Mouse (Mus musculus): Measurements from ENCODE around the gene C1qa. TPM values are rescaled to one million over a fixed set of nuclear protein-coding genes. Genes with fewer than 3 reads are reported as not detected.

The C1qa gene
- 10 to 100 TPM; 50.6 to 53.6 TPM for total RNA-seq (2021)
- long read RNA-seq, experiment 1, transcript C1qa-201 (3 exons, 1,040 nt): major isoform, 70 of 82 reads
- long read RNA-seq, experiment 1, partial matches to known transcripts: 10 of 82 reads
- long read RNA-seq, experiment 1, other reads (novel, unspliced or antisense): 2 of 82 reads
- long read RNA-seq, experiment 2, transcript C1qa-201 (3 exons, 1,040 nt): major isoform, 70 of 80 reads
- long read RNA-seq, experiment 2, partial matches to known transcripts: 10 of 80 reads
- long read RNA-seq, experiment 2, other reads (novel, unspliced or antisense): 0 of 80 reads

DNA sequence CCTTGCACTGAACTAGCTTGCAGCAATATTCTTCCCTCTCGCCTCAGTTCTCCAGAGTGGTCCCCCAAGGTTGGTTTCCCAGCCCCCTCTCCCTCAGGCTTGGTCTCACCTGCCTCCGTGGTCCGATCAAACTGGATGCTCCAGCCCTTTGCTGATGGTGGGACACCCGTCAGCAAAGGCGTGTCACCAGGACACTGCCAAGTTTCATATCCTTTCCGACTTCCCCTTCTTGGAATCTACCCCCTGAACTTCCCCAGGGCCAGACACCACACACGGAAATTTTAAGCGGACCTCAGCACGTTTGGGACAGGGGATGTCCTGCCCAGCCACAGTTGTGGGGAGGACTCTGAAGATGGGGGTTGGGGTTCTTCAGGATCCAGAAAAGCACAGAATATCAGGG lies at the start of gene C1qa:
Gene C1qa, minus strand, starts transcription at position 167 of the 400 bp plus-strand sequence.
- DNase-seq (ENCODE audit: low spot score in 2 of 2): no peak

DNA sequence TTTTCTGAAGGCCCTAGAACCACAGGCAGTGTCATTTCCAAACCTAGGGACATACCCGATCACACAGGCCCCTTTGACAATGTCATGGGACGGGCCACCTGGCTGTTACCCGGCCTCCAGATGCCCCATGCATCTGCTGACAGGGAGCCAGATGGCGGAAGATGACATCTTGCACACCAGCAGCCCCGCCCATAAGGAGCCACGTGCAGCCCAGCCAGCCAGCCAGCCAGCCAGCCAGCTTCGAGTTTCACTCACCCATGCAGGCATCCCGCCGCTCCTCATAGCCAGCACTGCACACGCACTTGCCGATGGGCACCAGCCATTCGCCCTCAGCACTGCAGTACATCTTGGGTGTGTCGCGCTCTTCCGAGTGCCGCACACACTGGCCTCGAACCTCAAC lies 46.8 kb upstream of the C1qa start:
- no peak for DNase-seq (ENCODE audit: low spot score in 2 of 2)

DNA sequence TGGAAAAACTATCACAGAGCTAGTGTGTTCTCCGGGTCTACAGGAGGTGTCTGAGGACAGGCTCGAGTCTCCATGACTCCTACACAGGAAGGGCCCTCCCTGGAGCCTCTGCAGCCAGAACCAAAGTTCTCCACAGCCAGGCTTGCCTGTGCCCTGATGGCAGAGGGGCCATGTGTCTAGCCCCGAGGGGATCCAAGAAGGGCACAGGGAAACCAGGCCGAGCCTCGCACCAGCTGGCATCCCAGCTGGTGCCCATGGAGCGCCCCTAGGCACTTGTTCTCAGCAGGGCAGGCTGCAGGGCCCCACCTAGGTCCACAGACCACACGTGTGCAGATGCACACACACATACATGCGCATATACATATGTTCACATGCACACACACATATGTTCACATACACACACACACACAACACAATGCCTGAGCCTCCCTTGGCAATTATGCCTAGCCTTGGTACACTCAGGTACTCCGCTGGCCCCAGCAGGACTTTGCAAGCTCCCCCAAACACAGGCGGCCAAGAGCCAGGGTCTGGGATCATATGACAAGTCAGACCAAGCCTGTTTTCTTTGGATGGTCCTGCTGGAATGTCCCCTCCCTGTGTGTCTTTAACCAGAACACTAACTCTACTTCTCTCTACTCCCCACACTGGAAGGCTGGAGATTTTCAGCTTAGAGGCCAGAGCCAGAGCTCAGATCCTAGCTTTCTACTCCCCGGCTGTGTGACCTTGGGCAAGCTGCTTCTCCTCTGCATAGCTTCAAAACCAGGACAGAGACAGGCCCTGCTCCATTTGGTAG lies 46.2 kb upstream of the C1qa start:
- no peak for DNase-seq (ENCODE audit: low spot score in 2 of 2)

DNA sequence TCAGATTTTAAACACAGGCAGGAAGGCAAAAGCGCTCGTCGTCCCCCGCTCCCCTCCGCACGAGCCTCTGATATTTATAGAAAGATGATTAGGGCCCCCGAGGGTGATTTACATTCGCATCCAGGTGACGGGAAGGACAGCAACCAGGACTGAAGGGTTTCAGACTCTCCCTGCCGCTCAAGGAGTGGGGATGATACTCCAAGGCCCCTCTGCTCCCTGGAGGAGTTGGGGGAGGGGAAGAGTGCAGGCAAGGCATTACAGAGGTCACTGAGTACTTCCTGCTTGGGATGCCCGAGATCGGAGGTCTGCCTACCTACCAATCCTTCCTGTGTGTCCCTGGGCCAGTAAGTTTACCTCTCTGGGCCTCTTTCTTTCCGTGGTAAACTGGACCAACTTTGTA lies 44.6 kb upstream of the C1qa start:
- no peak for DNase-seq (ENCODE audit: low spot score in 2 of 2)

DNA sequence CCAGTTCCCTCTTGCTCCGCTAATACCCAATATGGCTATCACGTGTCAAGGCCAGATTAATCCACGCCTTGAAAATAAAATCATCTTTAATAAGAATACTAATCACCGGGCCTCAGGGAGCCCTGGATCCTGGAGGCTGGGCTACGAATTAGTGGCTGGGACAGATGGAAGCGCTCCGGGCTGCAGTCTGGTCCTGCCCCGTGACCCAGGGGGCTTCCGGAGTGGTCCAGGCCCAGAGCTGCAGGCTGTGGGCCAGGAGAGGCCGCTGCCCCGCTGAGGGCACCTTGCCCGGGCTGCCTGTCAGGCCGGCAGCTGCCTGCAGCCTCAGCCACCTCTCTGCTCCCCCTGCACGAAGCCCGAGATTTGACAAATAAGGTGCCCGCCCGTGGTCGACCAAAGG lies 44.2 kb upstream of the C1qa start:
- DNase-seq (ENCODE audit: low spot score in 2 of 2): no peak

DNA sequence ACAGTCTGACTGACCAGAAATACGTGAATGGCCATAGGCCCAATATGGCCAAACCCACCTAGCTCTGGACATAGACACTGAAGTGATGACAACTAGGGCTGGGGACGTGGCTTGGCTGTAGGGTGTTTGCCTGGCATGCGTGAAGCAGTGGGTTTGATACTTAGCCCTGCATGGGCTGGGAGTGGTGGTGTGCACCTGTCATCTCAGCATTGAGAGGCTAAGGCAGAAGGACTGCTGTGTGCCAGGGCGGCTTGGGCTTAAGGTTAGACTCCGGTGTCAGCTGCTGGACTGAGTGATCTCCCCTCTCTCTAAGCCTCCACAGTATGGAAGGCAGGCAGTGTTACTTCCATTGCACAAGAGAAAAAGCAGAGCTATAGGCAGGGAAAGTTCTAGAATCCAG lies 39.3 kb upstream of the C1qa start:
- DNase-seq (ENCODE audit: low spot score in 2 of 2): no peak

DNA sequence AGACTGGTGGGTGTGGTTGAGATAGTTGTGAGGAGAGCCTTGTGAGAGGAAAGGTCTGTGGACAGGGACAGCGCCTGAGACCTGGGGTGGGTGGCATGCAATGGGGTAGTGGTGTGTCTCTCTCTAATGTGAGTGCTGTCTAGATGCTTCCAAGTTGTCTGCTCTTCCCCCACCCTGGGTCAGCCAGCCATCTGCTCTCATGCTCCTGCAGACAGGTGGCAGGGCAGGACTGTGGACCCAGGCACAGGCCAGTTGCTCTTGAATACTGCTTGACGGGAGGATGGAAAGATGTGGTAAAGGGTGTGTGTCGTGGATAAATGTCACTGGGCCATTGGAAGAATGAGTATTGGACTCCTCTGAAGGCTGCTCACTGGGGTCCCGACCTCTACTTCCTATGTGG lies 38.7 kb upstream of the C1qa start:
- no peak for DNase-seq (ENCODE audit: low spot score in 2 of 2)

DNA sequence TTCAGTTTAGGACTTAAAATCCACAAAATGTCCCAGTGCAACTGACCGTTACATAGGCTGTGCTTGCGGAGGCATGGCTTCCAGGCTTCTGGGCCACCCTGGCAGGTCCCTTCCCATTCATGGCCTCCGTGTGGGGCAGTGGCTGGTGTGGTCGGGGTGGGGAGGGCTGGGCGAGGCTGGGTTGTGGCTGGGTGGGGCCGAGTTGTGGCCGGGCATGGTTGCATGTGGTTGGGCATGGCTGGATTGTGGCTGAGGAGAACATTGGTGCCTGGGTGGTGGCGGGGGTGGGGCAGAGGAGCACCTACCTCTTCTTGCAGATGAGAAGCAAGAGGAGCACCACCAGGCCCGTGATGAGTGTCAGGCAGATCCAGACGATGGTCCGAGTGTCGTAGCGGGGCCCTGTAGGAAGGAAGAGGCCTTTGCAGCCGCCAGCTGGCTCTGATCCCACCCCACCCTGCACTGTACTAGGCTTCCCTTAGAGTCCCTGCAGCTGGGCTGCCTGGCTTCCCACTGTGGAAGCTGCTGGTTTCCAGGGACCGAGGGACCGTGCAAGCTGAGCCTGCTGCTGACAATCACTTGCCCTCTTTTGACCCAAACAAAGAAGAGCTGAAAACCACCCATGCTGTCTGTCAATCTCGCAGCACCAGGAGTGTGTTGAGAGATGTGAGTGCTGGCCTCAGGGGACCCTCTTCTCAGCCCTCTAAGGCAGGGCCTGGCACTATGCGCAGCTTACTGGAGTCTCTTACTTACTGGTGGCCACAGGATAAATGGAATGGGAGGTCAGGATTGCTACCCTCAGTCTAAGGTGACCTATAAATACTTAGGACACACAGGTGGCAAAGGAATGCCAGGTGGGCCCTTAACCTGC lies 36.4 kb upstream of the C1qa start:
- DNase-seq (ENCODE audit: low spot score in 2 of 2): no peak

DNA sequence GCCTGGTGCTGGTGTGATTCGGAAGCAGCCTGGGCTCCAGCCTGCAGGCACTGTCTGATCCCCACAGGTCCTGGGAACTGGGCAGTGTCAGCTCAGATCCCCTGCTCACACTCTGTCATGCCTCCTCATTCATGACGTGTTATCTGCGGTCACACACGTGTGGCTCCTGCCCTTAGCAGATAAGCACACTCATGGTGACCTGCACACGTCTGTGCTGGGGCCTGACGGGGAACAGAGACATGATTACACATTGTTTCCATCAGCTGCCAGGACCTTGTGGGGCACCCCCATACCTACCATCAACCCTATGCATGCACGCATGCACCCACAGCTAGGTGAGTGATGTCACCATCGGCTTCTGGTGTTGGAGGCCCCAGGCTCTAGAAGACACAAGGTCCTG lies 31.9 kb upstream of the C1qa start:
- DNase-seq (ENCODE audit: low spot score in 2 of 2): no peak

DNA sequence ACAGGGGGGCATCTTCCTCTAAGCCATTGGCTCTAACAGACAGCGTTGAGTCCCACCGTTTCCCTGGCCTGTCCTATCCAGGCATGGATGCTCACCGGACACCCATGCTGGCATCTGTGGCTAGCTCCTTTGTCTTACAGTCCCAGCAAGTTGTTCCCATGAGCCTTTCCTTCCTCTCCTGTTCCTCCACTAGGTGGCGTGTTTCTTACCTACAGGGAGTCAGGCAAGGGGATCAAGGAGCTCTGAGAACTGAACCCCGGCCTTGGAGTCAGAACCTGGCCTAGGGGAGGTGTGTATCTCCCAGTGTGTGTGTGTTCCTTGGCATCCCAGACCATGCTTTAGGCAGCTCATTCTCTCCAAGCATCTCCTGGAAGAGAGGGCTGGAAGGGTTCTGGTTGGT lies 30.3 kb upstream of the C1qa start:
- DNase-seq (ENCODE audit: low spot score in 2 of 2): peak in 1 of 2 experiments; percentile 48

DNA sequence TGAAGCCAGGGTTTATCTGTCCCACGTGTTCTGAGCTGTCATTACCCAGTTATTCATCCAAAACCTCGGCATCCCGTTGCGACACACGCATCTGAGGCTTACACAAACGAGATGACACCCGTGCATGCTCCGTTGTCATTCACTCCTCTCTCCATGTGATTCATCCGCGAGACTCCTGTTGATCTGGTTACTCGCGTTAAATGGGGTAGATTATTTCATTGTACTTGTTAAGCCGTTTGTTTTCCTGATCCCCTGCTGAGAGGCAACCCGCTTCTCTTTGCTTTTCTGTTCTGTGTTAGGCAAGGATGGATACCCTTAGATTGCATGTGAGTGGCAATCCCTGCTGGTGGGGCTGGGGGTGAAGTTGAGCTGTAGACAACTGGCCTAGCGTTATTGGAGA lies 27.2 kb upstream of the C1qa start:
- no peak for DNase-seq (ENCODE audit: low spot score in 2 of 2)

DNA sequence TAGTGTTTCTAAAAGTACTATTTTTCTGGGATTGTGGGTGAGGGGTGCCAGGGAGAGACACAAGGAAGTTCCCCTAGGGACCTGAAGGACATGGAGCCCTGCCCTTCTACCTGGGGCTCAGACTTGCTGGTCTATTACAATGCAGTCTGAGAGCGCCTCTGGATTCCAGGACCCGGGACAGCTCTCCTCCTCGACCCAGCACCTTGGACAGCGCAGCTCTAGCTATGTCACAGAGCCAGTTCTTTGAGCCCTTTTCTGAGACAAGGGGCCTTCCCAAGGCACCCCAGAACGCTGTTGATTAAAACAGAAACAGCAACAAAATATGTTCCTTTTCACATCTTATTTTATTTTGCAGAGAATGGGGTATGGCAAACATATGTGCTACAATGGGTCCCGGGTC lies 25.9 kb upstream of the C1qa start:
- DNase-seq (ENCODE audit: low spot score in 2 of 2): no peak

DNA sequence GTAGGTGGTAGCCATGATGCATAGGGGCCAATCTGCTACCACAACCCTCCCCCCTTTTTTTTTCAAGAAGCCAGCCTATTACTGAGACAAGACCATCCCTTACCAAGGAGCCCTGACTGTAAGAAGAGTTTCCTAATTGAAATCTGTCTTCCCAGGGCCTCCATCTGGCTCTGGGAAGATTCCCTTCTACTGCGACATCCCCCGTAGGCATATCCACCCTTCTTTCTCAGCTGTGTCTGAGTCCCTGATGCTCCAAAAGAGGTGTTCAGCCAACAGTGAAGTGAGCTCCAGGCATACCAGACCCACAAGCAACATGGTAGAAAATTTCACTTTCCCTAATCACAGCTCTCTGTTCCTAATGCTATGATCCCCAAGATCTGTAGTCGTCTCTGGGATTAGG lies 20.9 kb upstream of the C1qa start:
- no peak for DNase-seq (ENCODE audit: low spot score in 2 of 2)

DNA sequence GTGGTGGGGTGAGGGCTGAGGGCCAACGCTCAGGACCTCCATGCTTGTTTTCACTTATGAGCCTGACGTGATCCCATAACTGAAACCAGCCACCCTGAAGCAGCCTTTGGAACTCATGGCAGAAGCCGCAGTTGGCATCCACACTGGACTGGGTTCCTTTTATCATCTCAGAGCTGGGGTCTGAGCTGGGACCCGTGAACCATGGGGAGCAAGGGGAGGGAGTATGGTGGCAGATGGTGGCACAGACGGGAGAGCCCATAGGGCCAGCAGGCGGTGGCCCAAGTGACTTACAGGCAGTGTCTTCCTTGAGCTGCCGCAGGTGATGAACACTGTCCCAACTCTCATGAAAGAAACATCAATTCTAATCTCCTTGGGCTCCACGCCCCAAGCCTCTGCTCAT lies 20.2 kb upstream of the C1qa start:
- DNase-seq (ENCODE audit: low spot score in 2 of 2): no peak

DNA sequence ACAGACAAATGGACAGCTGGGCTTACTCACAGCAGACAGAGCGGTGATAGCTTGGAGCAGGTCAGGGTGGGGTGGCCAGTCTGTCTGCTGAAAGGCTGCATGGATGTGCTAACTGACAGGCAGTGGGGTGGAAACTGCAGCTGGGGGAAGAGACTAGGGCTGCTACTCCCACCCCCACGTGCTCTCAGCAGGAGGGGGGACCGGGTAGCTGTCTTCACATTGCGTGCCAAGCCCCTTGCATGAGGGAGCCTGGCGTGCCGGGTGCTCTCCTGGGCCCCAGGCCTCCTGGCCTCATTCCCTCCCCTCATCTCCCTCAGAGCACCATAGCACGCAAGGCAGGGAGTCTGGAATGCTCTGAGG lies 18.5 kb upstream of the C1qa start:
- DNase-seq (ENCODE audit: low spot score in 2 of 2): no peak

DNA sequence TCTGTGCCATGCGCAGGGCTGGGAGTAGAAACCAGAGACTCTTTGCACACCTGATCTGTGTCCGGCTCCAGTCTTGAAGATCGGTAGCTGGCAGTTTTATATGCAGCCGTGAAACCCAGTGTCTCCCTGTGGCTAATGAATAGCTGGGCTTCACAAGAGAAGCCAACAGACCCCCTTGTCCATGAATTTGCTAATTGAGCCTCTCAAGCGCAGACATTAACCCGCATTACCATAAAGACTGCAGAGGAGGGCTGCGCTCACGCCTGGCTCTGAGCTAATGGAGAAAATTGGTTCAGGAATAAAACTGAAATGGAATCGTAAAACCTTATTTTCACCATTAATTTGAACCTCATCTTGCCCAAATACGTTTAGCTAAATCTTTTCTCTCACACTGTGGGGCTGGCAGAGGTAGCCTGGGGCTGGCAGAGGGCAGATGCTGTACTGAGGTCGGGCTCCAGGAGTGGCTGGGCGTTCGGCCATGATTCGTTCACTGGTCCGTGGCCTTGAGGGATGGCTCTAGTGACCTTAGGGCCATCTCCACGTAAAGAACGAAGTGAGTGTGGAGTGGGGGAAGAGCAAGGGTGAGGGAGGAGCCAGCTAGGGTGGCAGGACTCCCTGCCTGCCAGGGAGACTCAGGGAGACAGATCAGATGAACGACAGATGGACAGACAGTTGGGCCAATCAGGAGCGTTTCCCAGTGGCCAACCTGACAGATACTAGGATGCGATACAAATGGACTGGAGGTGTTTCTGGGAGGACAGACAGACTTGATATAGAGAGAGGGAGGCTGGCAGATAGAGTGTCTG lies 18.0 kb upstream of the C1qa start:
- no peak for DNase-seq (ENCODE audit: low spot score in 2 of 2)

DNA sequence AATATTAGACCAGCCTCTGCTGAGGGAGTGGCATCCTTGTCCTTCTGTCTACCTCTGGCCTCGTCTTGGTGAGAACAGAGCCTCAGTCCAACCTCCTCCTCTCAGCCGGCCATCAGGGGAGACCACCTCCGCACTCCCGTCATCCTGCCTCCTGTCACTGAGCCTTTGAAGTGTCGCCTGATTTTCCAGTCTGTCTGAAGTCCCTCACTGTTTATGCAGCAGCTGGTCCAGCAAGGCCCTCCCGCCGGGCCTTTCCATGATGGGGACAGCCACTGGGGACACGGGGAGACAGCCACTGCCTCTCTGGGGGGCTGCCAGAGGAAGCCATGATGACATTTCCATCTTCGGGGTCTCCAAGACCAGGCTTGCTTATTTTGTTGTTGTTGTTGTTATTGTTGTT lies 14.2 kb upstream of the C1qa start:
- no peak for DNase-seq (ENCODE audit: low spot score in 2 of 2)

DNA sequence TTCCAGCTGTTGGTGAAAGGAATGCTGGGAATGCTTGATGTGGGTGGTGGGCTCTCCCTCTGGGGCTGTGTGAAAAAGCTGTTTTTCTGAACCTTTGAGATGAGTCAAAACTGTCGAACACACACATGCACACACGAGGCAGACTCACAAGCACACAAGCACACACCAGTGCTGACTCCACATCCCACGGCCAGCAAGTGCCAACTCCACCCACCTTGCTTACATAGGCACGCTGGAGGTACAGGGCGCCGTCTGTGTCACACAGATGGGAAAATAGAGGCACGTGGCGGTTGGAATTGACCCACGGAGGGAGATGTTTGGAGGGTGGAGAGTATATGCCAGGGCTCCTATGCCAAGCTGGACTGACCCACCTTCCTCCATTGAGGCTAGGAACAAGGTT lies 13.2 kb upstream of the C1qa start:
- DNase-seq (ENCODE audit: low spot score in 2 of 2): peak in 1 of 2 experiments; percentile 43

DNA sequence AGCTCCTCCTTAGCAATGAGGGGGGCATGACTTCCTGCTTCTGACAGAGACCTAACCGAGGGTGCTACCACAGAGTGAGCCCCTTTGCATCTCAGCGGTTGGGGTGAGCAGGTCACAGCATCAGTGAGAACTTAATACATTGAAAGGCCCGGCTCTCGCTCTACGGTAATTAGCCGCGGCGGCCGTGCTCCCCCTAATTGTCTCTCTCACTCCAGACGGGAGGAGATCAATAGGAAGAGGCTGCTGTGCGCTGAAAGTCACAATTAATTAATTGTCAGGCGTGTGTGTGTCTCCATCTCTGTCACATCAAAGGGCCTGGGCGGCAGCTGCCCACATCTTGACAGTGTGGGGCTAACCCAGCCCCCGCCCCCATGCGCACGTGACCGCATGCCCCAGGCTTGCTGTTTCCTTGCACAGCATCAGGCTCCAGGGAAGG lies 12.6 kb upstream of the C1qa start:
- DNase-seq (ENCODE audit: low spot score in 2 of 2): no peak

DNA sequence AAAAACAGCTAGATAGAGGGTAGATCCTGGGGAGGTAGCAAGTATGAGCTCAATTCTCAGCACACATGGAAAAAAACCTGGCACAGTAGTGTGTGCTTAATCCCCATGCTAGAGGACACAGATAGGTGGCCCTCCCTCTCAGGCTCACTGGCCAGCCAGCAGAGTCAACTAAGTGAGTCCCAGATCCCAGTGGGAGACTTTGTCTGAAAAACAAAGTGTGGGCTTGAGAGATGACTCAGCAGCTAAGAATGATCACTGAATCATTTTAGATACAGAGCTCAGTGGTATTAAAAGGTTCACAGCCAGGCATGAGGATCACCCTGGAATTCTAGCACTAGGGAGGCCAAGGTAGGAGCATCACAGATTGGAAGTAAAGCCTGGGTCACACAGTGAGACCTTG lies 9.2 kb upstream of the C1qa start:
- no peak for DNase-seq (ENCODE audit: low spot score in 2 of 2)

DNA sequence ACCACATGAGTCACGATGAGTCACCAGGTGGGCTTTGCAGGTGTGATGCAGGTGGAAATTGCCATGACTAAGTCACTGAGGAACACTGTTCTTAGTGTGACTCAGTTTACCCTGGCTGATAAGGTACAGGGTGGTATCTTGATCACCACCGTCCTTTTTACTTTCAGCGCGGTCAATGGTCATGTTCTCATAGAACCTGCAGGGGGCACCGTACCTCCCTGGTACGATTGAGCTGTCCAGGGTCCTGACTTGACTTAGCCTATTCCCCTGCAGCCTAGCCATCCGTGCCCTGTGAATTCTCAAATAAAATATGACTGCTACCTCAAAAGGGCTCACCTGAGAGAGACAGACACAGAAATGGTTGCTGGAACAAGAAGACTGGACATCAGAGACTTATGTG lies 8.4 kb upstream of the C1qa start:
- no peak for DNase-seq (ENCODE audit: low spot score in 2 of 2)

Measured in left cerebral cortex, adult 18-20 months (tissue).